Mouse (Mus musculus) testis, adult 2 months (tissue): ENCODE results near the gene Rgs9. TPM values are rescaled to one million over a fixed set of nuclear protein-coding genes. Genes with fewer than 3 reads are reported as not detected.

Experiments used
- H3K27ac ChIP-seq: fragments of 200-500 bp; 2 replicates; pipeline ENCODE4 v1.5.1; 2012; ENCODE audit warnings: low read depth, low read length; ENCODE audit not compliant: control insufficient read depth, insufficient read depth
- H3K27me3 ChIP-seq: fragments of 200-500 bp; 2 replicates; pipeline ENCODE4 v1.6.1; 2012; ENCODE audit warnings: mild to moderate bottlenecking, low read length, moderate library complexity; ENCODE audit not compliant: control insufficient read depth, insufficient read depth
- H3K36me3 ChIP-seq: fragments of 200-500 bp; 2 replicates; pipeline ENCODE4 v1.6.1; 2012; ENCODE audit warnings: mild to moderate bottlenecking, low read length; ENCODE audit not compliant: control insufficient read depth, insufficient read depth
- H3K4me1 ChIP-seq: fragments of 200-500 bp; 2 replicates; pipeline ENCODE4 v1.6.1; 2012; ENCODE audit warnings: low read length; ENCODE audit not compliant: control insufficient read depth, insufficient read depth
- H3K4me3 ChIP-seq: fragments of 200-500 bp; 2 replicates; pipeline ENCODE4 v1.5.1; 2012; ENCODE audit warnings: low read depth, mild to moderate bottlenecking, low read length, moderate library complexity, mixed read lengths; ENCODE audit not compliant: control insufficient read depth
- CTCF ChIP-seq: fragments of 200-500 bp; IDR thresholded peaks from 2 replicates; pipeline ENCODE4 v1.5.1; 2012; ENCODE audit warnings: low read depth, mild to moderate bottlenecking, inconsistent platforms, low read length, moderate library complexity; ENCODE audit not compliant: control insufficient read depth, insufficient read depth, insufficient replicate concordance
- POLR2A ChIP-seq: fragments of 200-500 bp; IDR thresholded peaks from 2 replicates; pipeline ENCODE4 v1.6.1; 2012; ENCODE audit warnings: low read depth, mild to moderate bottlenecking, inconsistent platforms, low read length, moderate library complexity; ENCODE audit not compliant: control insufficient read depth
- polyA plus RNA-seq: library from polyadenylated mRNA; depleted of rRNA; stranded (reverse); fragments of >200 nt; gene quantifications from 2 replicates; pipeline ENCODE4 v1.2.3, GENCODE M21; 2012; rRNA removed

Gene Rgs9
- polyA plus RNA-seq, 1 experiment, result 0.78 TPM

- TF ChIP-seq CTCF (no peak), POLR2A (no peak)
- H3K27ac ChIP-seq, result no peak overlapping the region
- H3K36me3 ChIP-seq, result no peaks in the 10 kb centered on the region
- no peaks in the 10 kb centered on the region for H3K4me1 ChIP-seq
- no peak overlapping the region for H3K4me3 ChIP-seq
- H3K27me3 ChIP-seq, result no peaks in the 10 kb centered on the region
Measured at GRCm38 (mm10) chr11:109180290-109180689, 117.6 kb downstream of the Rgs9 start.

- no peaks in the 10 kb centered on the region for H3K27me3 ChIP-seq
- H3K36me3 ChIP-seq, result no peaks in the 10 kb centered on the region
- no peak overlapping the region for H3K27ac ChIP-seq
- TF ChIP-seq POLR2A (no peak), CTCF (no peak)
- H3K4me1 ChIP-seq, result no peaks in the 10 kb centered on the region
- H3K4me3 ChIP-seq, result no peak overlapping the region
Measured at GRCm38 (mm10) chr11:109178788-109179518, 119.0 kb downstream of the Rgs9 start.

GRCm38 (mm10) chr11:109175376-109175969 is 122.5 kb downstream of the Rgs9 start:
- no peaks in the 10 kb centered on the region for H3K36me3 ChIP-seq
- H3K4me3 ChIP-seq, result no peak overlapping the region
- H3K27ac ChIP-seq, result no peak overlapping the region
- TF ChIP-seq CTCF (no peak), POLR2A (no peak)
- H3K27me3 ChIP-seq, result no peaks in the 10 kb centered on the region
- H3K4me1 ChIP-seq, result no peaks in the 10 kb centered on the region

Other genes with a start within 250 kb of the Rgs9 start
- not detected in 2 replicates for gene E030025P04Rik, start 153.8 kb downstream of the Rgs9 start, polyA plus RNA-seq
- gene Gna13, start 64.7 kb upstream of the Rgs9 start, polyA plus RNA-seq, result 30.3 and 37.7 TPM in 2 replicates
- gene 9930022D16Rik, start 115.8 kb upstream of the Rgs9 start, polyA plus RNA-seq, result not detected in 2 replicates
- 353 and 458 TPM in 2 replicates for gene Amz2, start 127.8 kb upstream of the Rgs9 start, polyA plus RNA-seq
- 3.1 and 3.3 TPM in 2 replicates for gene Arsg, start 175.2 kb upstream of the Rgs9 start, polyA plus RNA-seq
- gene Slc16a6, start 175.5 kb upstream of the Rgs9 start, polyA plus RNA-seq, result 1.3 and 1.9 TPM in 2 replicates